ENCODE assay signal across 27 mouse cellular contexts in genomic region chr6:29439789-29440188, GRCm38 (mm10). TPM values are rescaled to one million over a fixed set of nuclear protein-coding genes. Genes with fewer than 3 reads are reported as not detected.
"Had no signal": no experiment of that assay in that cellular context is flagged by ENCODE, and none has a peak within 500 bp of the region (broad histone marks: within the 10 kb centered on the region; RNA-seq: fewer than 3 reads in every experiment).

No protein-coding gene starts in this region.

- H3K4me3 ChIP-seq: heart, embryonic 10.5 days; heart, embryonic 12.5 days; hindbrain, embryonic 10.5 days; hindbrain, embryonic 12.5 days; intestine, embryonic 15.5 days; kidney, embryonic 15.5 days; left cerebral cortex, adult 2 months; limb, embryonic 10.5 days; limb, embryonic 12.5 days; liver, embryonic 13.5 days; liver, embryonic 15.5 days had no signal

- DNase-seq: kidney, adult 2 months; kidney, adult 9 months; kidney, postnatal 14 days; kidney, postnatal 36 days; liver; liver, embryonic 13.5 days had no signal

- H3K27ac ChIP-seq: heart, embryonic 10.5 days; hindbrain, embryonic 10.5 days; hindbrain, embryonic 12.5 days; hindbrain, embryonic 14.5 days; intestine, embryonic 15.5 days; kidney, embryonic 15.5 days; kidney, postnatal 0 days; left cerebral cortex, adult 2 months; limb, embryonic 10.5 days; limb, embryonic 12.5 days; liver, embryonic 13.5 days; liver, embryonic 15.5 days had no signal

RNA-seq across cellular contexts. Expression of gene Flnc, which starts 6.7 kb away (rescaled TPM):
- total RNA-seq: granulocyte monocyte progenitor cell, adult 5-6 weeks had no signal

RNA-seq across cellular contexts. Expression of gene Atp6v1fnb, which starts 31.4 kb away (rescaled TPM):
- total RNA-seq: gastrocnemius, postnatal 25 days; gastrocnemius, postnatal 4 days; heart, adult 18-20 months; heart, adult 8-10 months; heart, postnatal 10 days; heart, postnatal 25 days; heart, postnatal 4 days had no signal

RNA-seq across cellular contexts. Expression of gene Ccdc136, which starts 43.7 kb away (rescaled TPM):
- total RNA-seq: granulocyte monocyte progenitor cell, adult 5-6 weeks had no signal

RNA-seq across cellular contexts. Expression of gene Opn1sw, which starts 51.5 kb away (rescaled TPM):
- total RNA-seq: granulocyte monocyte progenitor cell, adult 5-6 weeks; heart, adult 18-20 months; heart, postnatal 10 days; heart, postnatal 25 days; heart, postnatal 4 days; layer of hippocampus, postnatal 36 days had no signal
